13 mouse cellular contexts compared by ENCODE assay signal in the genomic region with DNA sequence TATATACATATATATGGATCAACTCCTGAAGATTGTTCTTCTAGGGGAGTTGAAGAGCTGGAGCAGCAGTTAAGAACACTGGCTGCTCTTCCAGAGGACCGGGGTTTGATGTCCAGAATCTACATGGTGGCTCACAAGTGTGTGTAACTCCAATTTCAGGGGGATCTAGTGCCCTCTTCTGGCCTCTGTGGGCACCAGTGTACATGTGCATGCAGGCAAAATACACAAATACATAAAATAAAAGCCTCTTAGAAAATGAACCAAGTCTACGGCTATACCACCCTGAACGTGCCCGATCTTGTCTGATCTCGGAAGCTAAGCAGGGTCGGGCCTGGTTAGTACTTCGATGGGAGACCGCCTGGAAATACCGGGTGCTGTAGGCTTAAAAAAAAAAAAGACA. TPM values are rescaled to one million over a fixed set of nuclear protein-coding genes. Genes with fewer than 3 reads are reported as not detected.
DNase-seq lines count a peak whose midpoint lies in the region; ATAC-seq and TF ChIP-seq lines count a peak whose summit lies in the region.
"Had no signal": no experiment of that assay in that cellular context is flagged by ENCODE, and none has a peak within 500 bp of the region (broad histone marks: within the 10 kb centered on the region; RNA-seq: fewer than 3 reads in every experiment).

No protein-coding gene starts in this region.

- peak; percentile 64 for TF ChIP-seq CTCF in intestine, postnatal 0 days (IDR thresholded peaks at IDR 0.05; ENCODE audit: low read depth)

- H3K9me3 ChIP-seq in intestine, postnatal 0 days (ENCODE audit: control insufficient read depth) = no peaks in the 10 kb centered on the region
- H3K9me3 ChIP-seq in intestine, embryonic 15.5 days = no peaks in the 10 kb centered on the region; the same call in 1 of the 2 replicates
- no peaks in the 10 kb centered on the region for H3K9me3 ChIP-seq in embryonic facial prominence, embryonic 10.5 days

- 48% methylated on average over 9 of the region's 9 CpGs for WGBS in intestine, postnatal 0 days
- WGBS in intestine, embryonic 15.5 days = 47% methylated on average over 9 of the region's 9 CpGs
- 37% methylated on average over 9 of the region's 9 CpGs for WGBS in embryonic facial prominence, embryonic 10.5 days

- H3K4me2 ChIP-seq in intestine, postnatal 0 days (replicated peaks; ENCODE audit: low read depth) = no peak overlapping the region
- H3K4me2 ChIP-seq in intestine, embryonic 15.5 days (replicated peaks) = no peak overlapping the region
- H3K4me2 ChIP-seq: limb, embryonic 13.5 days had no signal

- H3K9ac ChIP-seq in intestine, postnatal 0 days (ENCODE audit: low read depth, low read length) = no peak overlapping the region
- H3K9ac ChIP-seq in intestine, embryonic 15.5 days = no peak overlapping the region
- H3K9ac ChIP-seq: limb, embryonic 13.5 days had no signal

- DNase-seq in thymus, postnatal 4 days = peak; percentile 67
- DNase-seq in thymus, postnatal 10 days (ENCODE audit: low spot score in 2 of 2) = no peak
- DNase-seq in embryonic facial prominence, embryonic 10.5 days (ENCODE audit: low spot score) = peak; percentile 21
- no peak for DNase-seq in layer of hippocampus, postnatal 36 days
- DNase-seq in layer of hippocampus, postnatal 10 days (ENCODE audit: low spot score in 2 of 2) = no peak

- no peak overlapping the region for H3K4me3 ChIP-seq in intestine, postnatal 0 days (ENCODE audit: low read depth, low read length)
- no peak overlapping the region for H3K4me3 ChIP-seq in intestine, embryonic 15.5 days (replicated peaks)
- no peak overlapping the region for H3K4me3 ChIP-seq in embryonic facial prominence, embryonic 10.5 days
- H3K4me3 ChIP-seq: limb, embryonic 13.5 days; myocyte had no signal

- H3K36me3 ChIP-seq in intestine, postnatal 0 days (ENCODE audit: control insufficient read depth, insufficient read depth) = no peaks in the 10 kb centered on the region
- H3K36me3 ChIP-seq in intestine, embryonic 15.5 days = no peaks in the 10 kb centered on the region
- no peaks in the 10 kb centered on the region for H3K36me3 ChIP-seq in embryonic facial prominence, embryonic 10.5 days (replicated peaks)
- H3K36me3 ChIP-seq: limb, embryonic 13.5 days had no signal

- no peak overlapping the region for H3K27ac ChIP-seq in intestine, postnatal 0 days (ENCODE audit: low read depth, low read length)
- no peak overlapping the region for H3K27ac ChIP-seq in intestine, embryonic 15.5 days
- no peak overlapping the region for H3K27ac ChIP-seq in embryonic facial prominence, embryonic 10.5 days (replicated peaks)
- H3K27ac ChIP-seq: limb, embryonic 13.5 days had no signal

- ATAC-seq in intestine, postnatal 0 days = no peak
- ATAC-seq in intestine, embryonic 15.5 days = no peak
- ATAC-seq: activated CD4-positive, CD25-positive, alpha-beta regulatory T cell, adult 4 months; intestine, embryonic 16.5 days had no signal

- peaks cover 58% of the 10 kb centered on the region for H3K27me3 ChIP-seq in intestine, postnatal 0 days (replicated peaks; ENCODE audit: control insufficient read depth, insufficient read depth, low read length)
- peaks cover 50% of the 10 kb centered on the region for H3K27me3 ChIP-seq in intestine, embryonic 15.5 days (replicated peaks)
- peaks cover 88% of the 10 kb centered on the region for H3K27me3 ChIP-seq in embryonic facial prominence, embryonic 10.5 days (replicated peaks; ENCODE audit: low read depth, poor library complexity, severe bottlenecking)

- no peaks in the 10 kb centered on the region for H3K4me1 ChIP-seq in intestine, postnatal 0 days (replicated peaks; ENCODE audit: control insufficient read depth, insufficient read depth, low read length)
- H3K4me1 ChIP-seq in intestine, embryonic 15.5 days (replicated peaks) = peaks cover 17% of the 10 kb centered on the region
- peaks cover 41% of the 10 kb centered on the region for H3K4me1 ChIP-seq in embryonic facial prominence, embryonic 10.5 days

RNA-seq across cellular contexts. Expression of gene Npas1, which starts 6.0 kb away (rescaled TPM):
- 0.22 and 0.27 TPM in 2 replicates for polyA plus RNA-seq in intestine, postnatal 0 days (2015; fragmentation: Nextera tagmentation; extraction: Ambion mirVana)
- polyA plus RNA-seq in intestine, embryonic 15.5 days (2015; fragmentation: Nextera tagmentation; extraction: Ambion mirVana) = 0.25 and 0.38 TPM in 2 replicates
- polyA plus RNA-seq in embryonic facial prominence, embryonic 10.5 days (2016; fragmentation: Nextera tagmentation; extraction: Ambion mirVana) = 0.98 and 1.4 TPM in 2 replicates
- total RNA-seq in layer of hippocampus, postnatal 36 days (2021) = 10 to 100 TPM; 17.9 to 20.2 TPM
- 10 to 100 TPM; 20.8 to 23.8 TPM for total RNA-seq in layer of hippocampus, postnatal 10 days (2021)
- polyA plus RNA-seq: gonadal fat pad, adult 2 months; stomach, embryonic 14.5 days had no signal

RNA-seq across cellular contexts. Expression of gene Tmem160, which starts 19.0 kb away (rescaled TPM):
- 124 and 132 TPM in 2 replicates for polyA plus RNA-seq in intestine, postnatal 0 days (2015; fragmentation: Nextera tagmentation; extraction: Ambion mirVana)
- 48.9 and 54.8 TPM in 2 replicates for polyA plus RNA-seq in intestine, embryonic 15.5 days (2015; fragmentation: Nextera tagmentation; extraction: Ambion mirVana)
- polyA plus RNA-seq in embryonic facial prominence, embryonic 10.5 days (2016; fragmentation: Nextera tagmentation; extraction: Ambion mirVana) = 71.5 and 76.4 TPM in 2 replicates
- 10 to 100 TPM; 61.4 to 77.2 TPM for total RNA-seq in layer of hippocampus, postnatal 36 days (2021)
- total RNA-seq in layer of hippocampus, postnatal 10 days (2021) = 100 to 1,000 TPM in 1 of 2 experiments, 10 to 100 TPM in 1; 86.4 to 103 TPM

Comparison
In these comparisons a context has a peak if more than half of its experiments do, and no peak if none do; other contexts are left out.
1. DNase-seq: peak in thymus, postnatal 4 days (single experiment) and embryonic facial prominence, embryonic 10.5 days (single experiment); none in thymus, postnatal 10 days (0 of 2), layer of hippocampus, postnatal 36 days (0 of 2) and layer of hippocampus, postnatal 10 days (0 of 2).